Mouse (Mus musculus) intestine, embryonic 16.5 days (tissue): Measurements from ENCODE around the gene Gatad2b. TPM values are rescaled to one million over a fixed set of nuclear protein-coding genes. Genes with fewer than 3 reads are reported as not detected.
"Not testable (repeated sequence)": the region's sequence is repeated elsewhere in the genome, so short reads cannot be mapped to it uniquely, and the experiment has no call there.

Experiments used
- ATAC-seq: fragments of 200-750 bp; cut with Nextera tagmentation; 2 replicates; pipeline ENCODE4 v1.8.0; 2017; ENCODE audit warnings: moderate TSS enrichment, moderate library complexity
- H3K27ac ChIP-seq: fragments of 300-500 bp; sonication (generic); 2 replicates; pipeline ENCODE4 v1.5.1; 2014; ENCODE audit warnings: mild to moderate bottlenecking, low read length
- H3K27me3 ChIP-seq: fragments of 300-500 bp; sonication (generic); replicated peaks from 2 replicates; pipeline ENCODE4 v1.6.1; 2014; ENCODE audit warnings: low read length, control low read depth, mixed read lengths; ENCODE audit not compliant: control insufficient read depth, insufficient read depth
- H3K36me3 ChIP-seq: fragments of 300-500 bp; sonication (generic); 2 replicates; pipeline ENCODE4 v1.6.1; 2014; ENCODE audit warnings: low read length, control low read depth; ENCODE audit not compliant: control insufficient read depth, insufficient read depth
- H3K4me1 ChIP-seq: fragments of 300-500 bp; sonication (generic); 2 replicates; pipeline ENCODE4 v1.6.1; 2014; ENCODE audit warnings: low read length, control low read depth, mixed read lengths; ENCODE audit not compliant: control insufficient read depth, insufficient read depth
- H3K4me2 ChIP-seq: fragments of 300-500 bp; sonication (generic); 2 replicates; pipeline ENCODE4 v1.6.1; 2014; ENCODE audit warnings: low read depth, low read length, control low read depth
- H3K4me3 ChIP-seq: fragments of 300-500 bp; sonication (generic); 2 replicates; pipeline ENCODE4 v1.5.1; 2014; ENCODE audit warnings: mild to moderate bottlenecking, low read length
- H3K9ac ChIP-seq: fragments of 300-500 bp; sonication (generic); 2 replicates; pipeline ENCODE4 v1.6.1; 2014; ENCODE audit warnings: low read depth, low read length
- H3K9me3 ChIP-seq: fragments of 300-500 bp; sonication (generic); 2 replicates; pipeline ENCODE4 v1.6.1; 2016; ENCODE audit warnings: low read length, control low read depth; ENCODE audit not compliant: control insufficient read depth
- WGBS: fragments of 180-500 bp; shearing (Covaris S2); extraction: QIAGEN DNeasy Blood & Tissue Kit; methylation state at CpG from one replicate; pipeline ENCODE4 v1.1.7; 2014; 5-methylcytosine and 5-hydroxymethylcytosine counted together
- polyA plus RNA-seq: library from polyadenylated mRNA; unstranded; fragments of >200 nt; fragmentation: Nextera tagmentation; extraction: Ambion mirVana; gene quantifications from 2 replicates; pipeline ENCODE4 v1.2.1, GENCODE M21; 2015

Gene Gatad2b
- polyA plus RNA-seq = 6.4 and 8.9 TPM in 2 replicates

- peak within 1 kb of the TSS; percentile 89 for H3K9ac ChIP-seq
- H3K4me3 ChIP-seq = peak within 1 kb of the TSS; percentile 86
- under 1% methylated on average over 36 of the region's 47 CpGs for WGBS
- no peaks in the 10 kb centered on the region for H3K27me3 ChIP-seq
- peak within 1 kb of the TSS; percentile 98 for H3K27ac ChIP-seq
- peak; percentile 98 for ATAC-seq
- H3K4me2 ChIP-seq = peak within 1 kb of the TSS; percentile 83
- no peaks in the 10 kb centered on the region for H3K9me3 ChIP-seq
- H3K36me3 ChIP-seq = no peaks in the 10 kb centered on the region
- H3K4me1 ChIP-seq = peaks cover 10% of the 10 kb centered on the region
Observed at GRCm38 (mm10) chr3:90292345-90293275, at the start of gene Gatad2b. Gene Gatad2b (plus strand): TSS chr3:90293178.

- no peak overlapping the region for H3K9ac ChIP-seq
- no peak overlapping the region for H3K27ac ChIP-seq
- H3K9me3 ChIP-seq = no peaks in the 10 kb centered on the region
- H3K36me3 ChIP-seq = no peaks in the 10 kb centered on the region
- no peaks in the 10 kb centered on the region for H3K27me3 ChIP-seq
- H3K4me1 ChIP-seq = peaks cover 9% of the 10 kb centered on the region
- no peak overlapping the region for H3K4me2 ChIP-seq
- no peak for ATAC-seq
- H3K4me3 ChIP-seq = no peak overlapping the region
- WGBS = 67% methylated on average over 2 of the region's 2 CpGs
Observed at GRCm38 (mm10) chr3:90245406-90245805, 47.6 kb upstream of the Gatad2b start.

DNA sequence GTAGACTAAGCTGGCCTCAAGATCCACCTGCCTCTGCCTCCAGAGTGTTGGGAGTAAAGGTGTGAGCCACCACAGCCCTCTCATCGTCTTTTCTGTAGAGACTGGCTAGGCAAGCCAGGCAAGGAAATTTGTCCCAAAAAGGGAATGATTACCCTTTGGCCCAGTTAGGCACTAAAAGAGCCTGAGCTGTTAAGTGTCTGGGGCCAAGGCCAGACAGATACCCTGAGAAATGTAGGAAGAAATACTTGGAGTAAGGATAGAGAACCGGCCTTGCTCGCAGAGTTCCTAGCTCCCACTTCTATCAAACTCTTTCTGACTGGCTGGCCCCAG, 45.4 kb upstream of the Gatad2b start:
- Histone ChIP-seq H3K36me3 (peaks cover 8% of the 10 kb centered on the region), H3K4me1 (peaks cover 7% of the 10 kb centered on the region), H3K9ac (peak overlapping the region; percentile 89), H3K9me3 (no peaks in the 10 kb centered on the region), H3K27ac (peak overlapping the region; percentile 96), H3K27me3 (no peaks in the 10 kb centered on the region), H3K4me2 (peak overlapping the region; percentile 94), H3K4me3 (peak overlapping the region; percentile 78)
- ATAC-seq = no peak; the same call in 1 of the 2 replicates
- 0% methylated on average over 3 of the region's 3 CpGs for WGBS

DNA sequence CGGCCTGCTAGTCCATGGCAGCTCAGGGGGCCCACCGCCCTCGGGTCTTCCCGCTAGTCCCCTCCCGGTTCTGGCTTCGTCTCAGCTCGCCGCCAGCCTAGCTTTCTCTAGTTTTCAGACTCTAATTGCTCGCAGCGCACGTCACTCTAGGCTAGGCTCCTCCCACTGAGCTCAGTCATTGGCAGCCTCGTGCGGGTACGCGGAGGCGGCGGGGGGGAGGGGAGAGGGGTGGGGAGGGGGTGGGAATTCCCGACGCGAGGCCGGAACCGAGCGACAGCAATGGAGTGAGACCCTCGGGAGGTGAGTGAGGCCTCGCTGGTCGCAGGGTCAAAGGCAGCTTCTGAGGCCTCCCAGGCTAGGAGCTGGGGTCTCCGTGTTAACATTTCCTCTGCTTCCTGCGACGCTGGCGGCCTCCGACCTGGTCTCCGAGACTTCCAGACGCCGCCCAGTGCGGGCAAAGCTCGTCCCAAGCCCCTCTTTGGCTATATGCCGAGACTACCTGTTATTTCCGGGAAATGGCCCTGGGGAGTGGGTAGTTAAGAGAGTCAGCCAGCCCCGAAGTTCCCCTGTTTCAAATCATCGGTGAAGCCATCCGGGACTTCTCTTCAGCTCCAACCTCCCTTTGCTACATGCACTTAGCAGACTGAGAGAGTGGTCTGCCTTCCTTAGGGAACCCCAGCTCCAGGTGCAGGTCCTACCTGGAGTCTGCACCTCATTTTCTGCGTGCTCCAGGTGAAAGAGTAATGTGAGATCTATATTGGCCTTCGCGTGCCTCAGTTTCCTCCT, 44.8 kb upstream of the Gatad2b start, which contains the start of gene Slc39a1:
Gene Slc39a1 (plus strand): TSS at position 213 of the 786 bp plus-strand sequence.
- 0% methylated on average over 44 of the region's 44 CpGs for WGBS

GRCm38 (mm10) chr3:90248746-90249100, 44.3 kb upstream of the Gatad2b start:
- no peaks in the 10 kb centered on the region for H3K9me3 ChIP-seq
- H3K36me3 ChIP-seq = peaks cover 8% of the 10 kb centered on the region
- H3K4me2 ChIP-seq = peak overlapping the region; percentile 94
- H3K9ac ChIP-seq = peak overlapping the region; percentile 89
- WGBS = 3% methylated on average over 10 of the region's 10 CpGs
- peak overlapping the region; percentile 96 for H3K27ac ChIP-seq
- H3K27me3 ChIP-seq = no peaks in the 10 kb centered on the region
- ATAC-seq = peak; percentile 21; the same call in 1 of the 2 replicates
- H3K4me1 ChIP-seq = peaks cover 5% of the 10 kb centered on the region; the same call in 1 of the 2 replicates
- peak overlapping the region; percentile 78 for H3K4me3 ChIP-seq

More for the DNA sequence above, 44.8 kb upstream of the Gatad2b start, which contains the start of gene Slc39a1:
- ATAC-seq = peak; percentile 94
- Histone ChIP-seq H3K36me3 (peaks cover 8% of the 10 kb centered on the region), H3K27me3 (no peaks in the 10 kb centered on the region), H3K4me1 (peaks cover 5% of the 10 kb centered on the region; the same call in 1 of the 2 replicates), H3K9ac (peak within 1 kb of the TSS; percentile 89), H3K4me2 (peak within 1 kb of the TSS; percentile 94), H3K9me3 (no peaks in the 10 kb centered on the region), H3K4me3 (peak within 1 kb of the TSS; percentile 78), H3K27ac (peak within 1 kb of the TSS; percentile 96)

DNA sequence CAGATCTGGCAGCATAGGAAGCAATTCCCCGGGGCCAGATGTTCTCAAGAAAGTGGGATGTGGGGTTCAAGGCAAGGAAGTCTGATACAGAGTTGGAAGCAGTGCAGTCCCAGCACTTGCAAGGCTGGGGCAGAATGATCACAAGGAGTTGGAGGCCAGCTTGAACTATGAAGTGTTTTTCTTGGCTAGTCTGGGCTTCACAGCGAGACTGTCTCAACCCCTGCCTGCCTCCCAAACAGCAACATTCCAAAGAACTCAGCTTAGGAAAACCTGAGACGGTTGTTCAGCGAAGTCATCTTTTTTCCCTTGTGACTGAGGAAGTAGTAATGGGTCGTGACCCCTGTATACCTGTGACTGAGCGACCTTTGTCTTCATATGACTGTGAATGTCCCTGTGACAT, 42.2 kb upstream of the Gatad2b start:
- 81% methylated on average over 6 of the region's 6 CpGs for WGBS
- no peaks in the 10 kb centered on the region for H3K27me3 ChIP-seq
- H3K36me3 ChIP-seq = peaks cover 8% of the 10 kb centered on the region
- no peak overlapping the region for H3K27ac ChIP-seq
- H3K9ac ChIP-seq = no peak overlapping the region
- no peak overlapping the region for H3K4me2 ChIP-seq
- no peaks in the 10 kb centered on the region for H3K9me3 ChIP-seq
- peaks cover 11% of the 10 kb centered on the region for H3K4me1 ChIP-seq
- ATAC-seq = no peak
- H3K4me3 ChIP-seq = no peak overlapping the region

- H3K27me3 ChIP-seq, H3K36me3 ChIP-seq, ATAC-seq, H3K4me2 ChIP-seq, H3K9ac ChIP-seq, H3K4me3 ChIP-seq, H3K9me3 ChIP-seq, H3K27ac ChIP-seq: not testable (repeated sequence)
- WGBS = 98% methylated on average over 9 of the region's 12 CpGs
- H3K4me1 ChIP-seq = peaks cover 14% of the 10 kb centered on the region
Observed at GRCm38 (mm10) chr3:90251731-90252226, 41.2 kb upstream of the Gatad2b start.

- not testable (repeated sequence) for H3K27ac ChIP-seq, H3K27me3 ChIP-seq, H3K4me3 ChIP-seq, H3K4me2 ChIP-seq, H3K9me3 ChIP-seq, H3K9ac ChIP-seq, ATAC-seq, H3K36me3 ChIP-seq
- peaks cover 11% of the 10 kb centered on the region for H3K4me1 ChIP-seq
- WGBS = 88% methylated on average over 2 of the region's 2 CpGs
Observed at GRCm38 (mm10) chr3:90252659-90253058, 40.3 kb upstream of the Gatad2b start.

DNA sequence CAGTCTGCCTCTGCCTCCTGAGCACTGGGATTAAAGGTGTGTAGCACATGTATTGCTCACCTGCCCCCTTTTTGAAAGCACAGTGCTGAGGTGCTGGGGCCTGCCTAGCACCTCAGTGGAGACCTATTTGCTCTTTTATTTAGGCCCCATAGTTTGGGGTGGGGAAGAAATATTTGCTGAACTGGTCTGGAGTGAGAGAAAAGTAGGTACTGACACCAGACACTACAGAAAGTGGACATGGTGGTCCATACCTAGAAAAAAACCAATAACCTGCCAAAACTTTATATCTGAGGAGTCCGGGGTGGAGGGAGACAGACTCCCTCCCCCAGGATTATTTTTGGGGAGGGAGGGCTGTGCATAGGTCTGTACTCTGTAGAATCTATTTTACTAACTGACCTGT, 39.8 kb upstream of the Gatad2b start:
- WGBS = 93% methylated on average over 1 of the region's 1 CpGs
- H3K4me3 ChIP-seq, H3K36me3 ChIP-seq, H3K4me2 ChIP-seq, H3K27ac ChIP-seq, ATAC-seq, H3K9ac ChIP-seq, H3K27me3 ChIP-seq, H3K9me3 ChIP-seq: not testable (repeated sequence)
- H3K4me1 ChIP-seq = peaks cover 11% of the 10 kb centered on the region
